Mouse (Mus musculus): Measurements from ENCODE around the gene Cdv3. TPM values are rescaled to one million over a fixed set of nuclear protein-coding genes. Genes with fewer than 3 reads are reported as not detected.
"Not testable (repeated sequence)": the region's sequence is repeated elsewhere in the genome, so short reads cannot be mapped to it uniquely, and the experiment has no call there.

Cdv3 gene
- polyA plus RNA-seq, 1 experiment: 208 TPM

DNA sequence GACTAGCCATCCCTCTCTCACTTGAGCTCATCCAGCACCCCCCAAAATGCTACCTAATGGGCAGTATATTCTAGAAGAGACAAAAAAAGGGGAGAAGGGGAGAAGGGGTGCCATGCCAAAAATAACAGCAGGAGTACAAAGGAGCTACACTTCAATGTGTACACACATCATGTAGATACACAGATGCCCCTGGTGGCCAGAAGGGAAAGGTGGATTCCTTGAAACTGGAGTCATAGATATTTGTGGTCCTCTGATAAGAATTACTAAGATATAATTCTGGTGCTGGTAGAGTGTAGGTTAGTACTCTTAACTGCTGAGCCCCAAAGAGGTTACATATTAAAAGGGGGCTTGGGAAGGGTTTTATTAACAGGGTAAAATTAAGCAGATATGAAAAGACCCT is 7.7 kb downstream of the Cdv3 start:
- TF ChIP-seq CTCF (IDR thresholded peaks at IDR 0.05; ENCODE audit: borderline replicate concordance, insufficient read depth, low read length) (no peak), POLR2A (IDR thresholded peaks at IDR 0.05; ENCODE audit: low read depth, low read length) (no peak)
- Histone ChIP-seq H3K4me1 (ENCODE audit: control insufficient read depth, insufficient read depth, low read length) (peaks cover 5% of the 10 kb centered on the region), H3K27ac (ENCODE audit: insufficient read depth, low read length) (no peak overlapping the region), H3K4me3 (ENCODE audit: insufficient read depth, low read length) (no peak overlapping the region)

DNA sequence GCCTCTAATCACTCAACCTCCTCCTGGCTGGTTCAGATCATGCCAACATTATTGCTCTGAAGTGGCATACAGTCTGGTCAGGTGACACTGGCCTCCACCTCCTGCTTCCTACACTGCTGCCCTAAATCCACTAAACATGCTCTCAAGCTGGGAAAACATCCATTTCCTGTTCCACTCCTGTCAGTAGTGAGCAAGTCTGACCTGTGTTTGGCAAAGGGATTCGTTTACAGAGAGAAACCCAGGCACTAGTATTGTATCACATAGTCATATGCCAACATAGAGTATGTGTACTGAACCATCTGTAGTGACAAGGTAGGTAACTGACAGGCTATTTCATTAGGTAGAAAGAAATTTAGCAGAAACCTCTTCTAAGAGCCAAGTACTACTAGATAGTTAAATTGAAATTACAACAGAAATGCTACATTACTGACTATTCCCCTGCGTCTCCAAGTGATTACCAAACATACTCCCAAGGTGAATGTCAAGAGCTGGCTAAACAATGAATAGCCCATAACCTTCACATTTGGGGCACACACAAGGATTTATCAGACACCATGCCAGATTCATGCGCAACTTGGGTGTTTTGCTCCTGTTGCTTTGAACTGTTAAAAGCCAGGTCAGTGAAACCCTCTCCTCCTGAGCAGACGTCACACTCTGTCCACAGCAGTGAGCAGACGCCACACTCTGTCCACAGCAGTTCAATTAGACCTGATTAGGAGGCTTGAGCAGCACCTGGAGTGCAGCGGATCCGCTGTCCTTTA is 12.0 kb downstream of the Cdv3 start:
- not testable (repeated sequence) for H3K4me3 ChIP-seq (ENCODE audit: insufficient read depth, low read length); H3K27ac ChIP-seq (ENCODE audit: insufficient read depth, low read length); H3K4me1 ChIP-seq (ENCODE audit: control insufficient read depth, insufficient read depth, low read length)

DNA sequence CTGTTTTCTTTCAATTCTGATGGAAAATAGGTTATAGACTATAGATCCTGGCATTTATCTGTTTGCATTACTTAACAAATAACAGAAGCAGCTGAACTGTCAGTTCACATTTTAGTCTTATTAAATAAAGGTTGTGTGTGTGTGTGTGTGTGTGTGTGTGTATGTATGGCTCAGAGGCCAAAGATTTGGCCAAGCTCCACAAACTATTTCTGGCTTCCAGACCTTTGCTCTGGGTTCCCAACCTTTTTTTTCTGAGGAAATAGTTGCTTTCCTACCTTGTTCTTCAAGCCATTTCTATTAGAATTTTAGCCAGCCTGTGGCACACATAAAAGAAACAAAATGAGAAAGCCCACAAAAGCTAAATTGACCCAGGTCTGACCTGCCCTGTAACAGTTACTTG is 16.8 kb downstream of the Cdv3 start:
- Histone ChIP-seq H3K4me1 (ENCODE audit: control insufficient read depth, insufficient read depth, low read length) (peaks cover 2% of the 10 kb centered on the region; the same call in 1 of the 2 replicates), H3K4me3 (ENCODE audit: insufficient read depth, low read length) (no peak overlapping the region), H3K27ac (ENCODE audit: insufficient read depth, low read length) (peak overlapping the region; percentile 68; the same call in 1 of the 2 replicates)
- TF ChIP-seq POLR2A (IDR thresholded peaks at IDR 0.05; ENCODE audit: low read depth, low read length): no peak

DNA sequence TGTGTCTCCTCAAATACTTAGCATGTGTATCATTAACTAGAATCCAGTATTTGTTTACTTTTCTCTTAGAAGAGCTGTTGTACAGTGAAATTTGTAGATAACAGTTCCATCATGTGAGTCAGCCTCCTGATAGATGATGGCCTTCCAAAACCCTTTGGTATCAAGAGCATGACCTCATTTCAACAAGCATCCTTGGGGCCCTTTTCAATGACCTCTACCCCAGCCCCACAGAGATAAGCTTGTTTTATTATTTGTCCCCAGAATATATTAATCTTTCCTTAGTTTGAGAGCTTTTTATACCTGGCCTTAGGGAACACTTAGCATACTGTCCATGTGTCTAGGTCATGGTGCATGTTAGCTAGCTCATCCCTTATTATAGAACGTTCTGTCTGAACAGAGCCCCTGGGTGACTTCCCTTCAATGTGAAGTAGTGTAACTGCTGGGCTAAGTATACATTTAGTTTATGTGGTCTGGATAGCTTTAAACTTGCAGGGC is 17.6 kb downstream of the Cdv3 start:
- H3K4me1 ChIP-seq (ENCODE audit: control insufficient read depth, insufficient read depth, low read length): peaks cover 2% of the 10 kb centered on the region; the same call in 1 of the 2 replicates
- no peak overlapping the region; the same call in 1 of the 2 replicates for H3K27ac ChIP-seq (ENCODE audit: insufficient read depth, low read length)
- TF ChIP-seq POLR2A (IDR thresholded peaks at IDR 0.05; ENCODE audit: low read depth, low read length): no peak
- H3K4me3 ChIP-seq (ENCODE audit: insufficient read depth, low read length): no peak overlapping the region

DNA sequence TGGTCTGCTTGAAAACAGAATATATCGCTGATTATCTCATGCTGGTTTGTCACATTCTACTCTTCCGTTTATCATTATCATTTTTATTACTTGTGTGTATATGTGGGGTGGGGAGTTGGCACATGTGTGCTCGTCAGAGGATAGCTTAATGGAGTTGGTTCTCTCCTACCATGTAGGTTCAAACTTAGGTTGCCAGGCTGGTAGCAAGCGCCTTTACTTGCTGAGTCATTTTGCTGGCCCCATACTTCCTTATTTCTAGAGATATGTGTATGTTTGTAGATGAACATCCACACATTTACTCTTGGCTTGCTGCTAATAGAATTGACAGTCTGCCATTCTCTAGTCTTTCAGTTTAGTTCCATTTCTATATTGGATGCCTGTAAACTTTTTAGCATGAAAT is 18.6 kb downstream of the Cdv3 start:
- no peak overlapping the region for H3K27ac ChIP-seq (ENCODE audit: insufficient read depth, low read length)
- no peak overlapping the region for H3K4me3 ChIP-seq (ENCODE audit: insufficient read depth, low read length)
- TF ChIP-seq CTCF (IDR thresholded peaks at IDR 0.05; ENCODE audit: borderline replicate concordance, insufficient read depth, low read length) (no peak), POLR2A (IDR thresholded peaks at IDR 0.05; ENCODE audit: low read depth, low read length) (no peak)
- H3K4me1 ChIP-seq (ENCODE audit: control insufficient read depth, insufficient read depth, low read length): peaks cover 2% of the 10 kb centered on the region; the same call in 1 of the 2 replicates

DNA sequence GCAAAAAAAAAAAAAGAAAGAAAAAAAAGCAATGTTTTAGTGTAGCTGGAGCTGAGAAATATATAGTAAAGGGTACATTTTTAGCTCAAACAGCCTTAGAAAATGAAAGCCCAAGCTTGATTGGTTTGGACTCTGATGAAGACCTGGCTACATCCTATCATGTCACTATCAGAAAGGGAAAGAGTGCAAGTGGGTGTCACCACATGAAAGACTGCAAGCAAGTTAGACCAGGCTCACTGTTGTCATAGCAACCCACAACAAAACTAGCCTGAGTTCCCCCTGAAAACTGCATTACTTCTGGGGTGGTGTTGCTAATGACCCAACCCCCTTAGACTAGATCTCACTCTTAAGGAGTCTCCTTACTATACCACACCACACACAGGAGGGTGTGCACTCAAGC is 28.7 kb downstream of the Cdv3 start:
- TF ChIP-seq POLR2A (IDR thresholded peaks at IDR 0.05; ENCODE audit: low read depth, low read length) (no peak), CTCF (IDR thresholded peaks at IDR 0.05; ENCODE audit: borderline replicate concordance, insufficient read depth, low read length) (no peak)
- Histone ChIP-seq H3K27ac (ENCODE audit: insufficient read depth, low read length) (no peak overlapping the region), H3K4me1 (ENCODE audit: control insufficient read depth, insufficient read depth, low read length) (no peaks in the 10 kb centered on the region), H3K4me3 (ENCODE audit: insufficient read depth, low read length) (no peak overlapping the region)

DNA sequence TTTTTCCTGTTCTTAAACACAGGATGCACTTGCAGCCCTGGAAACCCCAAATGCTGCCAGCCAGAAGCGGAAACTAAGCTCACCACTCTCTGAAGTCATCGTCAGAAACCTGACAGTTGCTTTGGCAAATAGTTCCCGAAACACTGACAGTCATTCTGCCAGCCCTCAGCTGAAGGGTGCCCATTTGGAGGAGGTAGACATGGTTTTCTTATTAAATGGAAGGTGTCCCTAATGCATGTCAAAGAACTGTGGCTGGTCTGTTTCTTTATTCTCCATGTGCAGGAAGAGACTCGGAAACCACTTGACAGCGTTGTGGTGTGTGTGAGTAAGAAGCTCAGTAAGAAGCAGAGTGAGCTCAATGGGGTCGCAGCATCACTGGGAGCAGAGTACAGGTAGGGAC is 33.0 kb downstream of the Cdv3 start:
- Histone ChIP-seq H3K27ac (ENCODE audit: insufficient read depth, low read length) (no peak overlapping the region), H3K4me1 (ENCODE audit: control insufficient read depth, insufficient read depth, low read length) (no peaks in the 10 kb centered on the region), H3K4me3 (ENCODE audit: insufficient read depth, low read length) (no peak overlapping the region)
- no peak for TF ChIP-seq POLR2A (IDR thresholded peaks at IDR 0.05; ENCODE audit: low read depth, low read length)
- no peak for TF ChIP-seq CTCF (IDR thresholded peaks at IDR 0.05; ENCODE audit: borderline replicate concordance, insufficient read depth, low read length)

DNA sequence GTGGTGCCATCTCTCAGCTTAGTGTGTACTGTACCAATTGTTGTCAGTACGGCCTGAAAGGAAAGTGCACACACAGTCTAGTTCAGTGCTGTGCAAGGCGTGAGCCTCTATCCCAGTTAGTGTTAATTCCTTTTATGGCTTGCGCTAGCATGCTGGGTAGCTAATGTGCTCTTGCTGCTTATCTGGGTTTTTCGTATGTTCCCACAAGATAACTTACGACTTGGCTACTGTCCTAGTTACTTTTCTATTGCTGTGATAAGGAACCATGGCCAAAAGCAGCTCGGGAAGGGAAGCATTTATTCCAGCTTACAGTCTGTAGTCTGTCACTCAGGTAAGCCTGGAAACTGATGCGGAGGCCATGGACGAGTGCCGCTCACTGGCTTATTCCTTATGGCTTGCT is 39.2 kb downstream of the Cdv3 start:
- Histone ChIP-seq H3K4me1 (ENCODE audit: control insufficient read depth, insufficient read depth, low read length) (no peaks in the 10 kb centered on the region), H3K27ac (ENCODE audit: insufficient read depth, low read length) (no peak overlapping the region), H3K4me3 (ENCODE audit: insufficient read depth, low read length) (no peak overlapping the region)
- TF ChIP-seq POLR2A (IDR thresholded peaks at IDR 0.05; ENCODE audit: low read depth, low read length) (no peak), CTCF (IDR thresholded peaks at IDR 0.05; ENCODE audit: borderline replicate concordance, insufficient read depth, low read length) (no peak)

DNA sequence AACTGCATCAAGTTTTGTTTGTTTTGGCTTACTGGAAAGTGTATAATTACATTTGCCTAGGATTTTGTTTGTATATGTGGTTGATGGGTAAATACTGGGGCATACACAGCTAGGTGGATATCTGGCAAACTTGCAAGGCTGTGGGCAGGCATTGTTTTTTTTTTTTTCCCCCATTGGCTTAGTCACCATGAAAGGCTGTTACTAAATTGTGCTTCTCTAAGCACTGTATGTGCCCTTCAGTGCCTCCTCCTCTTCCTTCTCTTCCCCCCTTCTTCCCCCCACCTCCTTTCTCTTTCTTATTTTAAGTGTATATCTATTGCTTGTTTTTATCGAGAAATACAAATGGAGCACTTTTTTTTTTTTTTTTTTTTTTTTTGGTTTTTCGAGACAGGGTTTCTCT is 41.0 kb downstream of the Cdv3 start:
- no peak for TF ChIP-seq POLR2A (IDR thresholded peaks at IDR 0.05; ENCODE audit: low read depth, low read length)
- TF ChIP-seq CTCF (IDR thresholded peaks at IDR 0.05; ENCODE audit: borderline replicate concordance, insufficient read depth, low read length): no peak
- H3K4me1 ChIP-seq (ENCODE audit: control insufficient read depth, insufficient read depth, low read length): no peaks in the 10 kb centered on the region
- H3K4me3 ChIP-seq (ENCODE audit: insufficient read depth, low read length): no peak overlapping the region
- no peak overlapping the region for H3K27ac ChIP-seq (ENCODE audit: insufficient read depth, low read length)

DNA sequence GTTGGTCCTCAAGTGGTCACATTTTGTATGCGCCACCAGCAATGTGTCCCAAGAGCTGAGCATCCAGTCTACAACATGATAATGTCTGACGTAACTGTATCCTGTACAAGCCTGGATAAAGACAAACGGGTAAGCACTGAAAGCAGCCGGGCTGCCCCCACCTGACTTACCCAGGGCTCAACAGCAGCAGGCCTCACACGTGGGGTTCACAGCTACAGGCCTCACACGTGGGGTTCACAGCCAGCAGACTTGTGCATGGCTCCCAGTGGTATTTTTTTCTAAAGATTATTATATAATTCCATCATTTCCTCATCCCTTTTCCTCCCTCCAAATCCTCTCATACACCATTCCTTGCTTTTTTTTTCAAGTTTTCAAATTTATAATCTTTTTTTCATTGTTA is 55.8 kb downstream of the Cdv3 start:
- TF ChIP-seq CTCF (IDR thresholded peaks at IDR 0.05; ENCODE audit: borderline replicate concordance, insufficient read depth, low read length) (no peak), POLR2A (IDR thresholded peaks at IDR 0.05; ENCODE audit: low read depth, low read length) (no peak)
- H3K4me3 ChIP-seq (ENCODE audit: insufficient read depth, low read length): no peak overlapping the region
- H3K4me1 ChIP-seq (ENCODE audit: control insufficient read depth, insufficient read depth, low read length): no peaks in the 10 kb centered on the region
- H3K27ac ChIP-seq (ENCODE audit: insufficient read depth, low read length): no peak overlapping the region

Measured in embryonic fibroblast, embryonic 13.5 days (primary cell).